Mouse (Mus musculus) stomach, postnatal 0 days (tissue): Measurements from ENCODE around the gene Vill.

Experiments used
- CTCF ChIP-seq: IDR thresholded peaks from 2 replicates; pipeline ENCODE4 v1.5.1; 2016; ENCODE audit warnings: antibody characterized with exemption, low read depth, mild to moderate bottlenecking, moderate library complexity
- EP300 ChIP-seq: optimal IDR thresholded peaks from 2 replicates; pipeline ENCODE3; 2016; ENCODE audit warnings: antibody characterized with exemption

GRCm38 (mm10) chr9:119080040-119080675 is 27.6 kb downstream of the Vill start:
- TF ChIP-seq CTCF (no peak), EP300 (no peak)
